Mouse (Mus musculus): ENCODE measurements around the gene I830077J02Rik. TPM values are rescaled to one million over a fixed set of nuclear protein-coding genes. Genes with fewer than 3 reads are reported as not detected.

Gene I830077J02Rik
- polyA plus RNA-seq, 1 experiment: 16.9 TPM

GRCm38 (mm10) chr3:105896811-105897210, 35.7 kb downstream of the I830077J02Rik start:
- Histone ChIP-seq H3K27ac (ENCODE audit: insufficient read depth, low read depth, low read length) (no peak overlapping the region), H3K4me3 (ENCODE audit: insufficient read depth, low read length) (no peak overlapping the region), H3K4me1 (ENCODE audit: control insufficient read depth, insufficient read depth, low read length) (peaks cover 65% of the 10 kb centered on the region)
- TF ChIP-seq POLR2A (IDR thresholded peaks at IDR 0.05; ENCODE audit: borderline replicate concordance, low read depth, low read length) (no peak), CTCF (IDR thresholded peaks at IDR 0.05; ENCODE audit: low read depth, low read length) (no peak)

GRCm38 (mm10) chr3:105894601-105895592, 37.6 kb downstream of the I830077J02Rik start:
- TF ChIP-seq POLR2A (IDR thresholded peaks at IDR 0.05; ENCODE audit: borderline replicate concordance, low read depth, low read length) (0 out of 2 replicates have a peak, but pooled peaks have one; percentile 41), CTCF (IDR thresholded peaks at IDR 0.05; ENCODE audit: low read depth, low read length) (peak; percentile 75)
- Histone ChIP-seq H3K27ac (ENCODE audit: insufficient read depth, low read depth, low read length) (peak overlapping the region; percentile 96), H3K4me1 (ENCODE audit: control insufficient read depth, insufficient read depth, low read length) (peaks cover 68% of the 10 kb centered on the region), H3K4me3 (ENCODE audit: insufficient read depth, low read length) (peak overlapping the region; percentile 31)

GRCm38 (mm10) chr3:105893941-105894391, 38.5 kb downstream of the I830077J02Rik start:
- Histone ChIP-seq H3K4me1 (ENCODE audit: control insufficient read depth, insufficient read depth, low read length) (peaks cover 60% of the 10 kb centered on the region), H3K4me3 (ENCODE audit: insufficient read depth, low read length) (peak overlapping the region; percentile 31), H3K27ac (ENCODE audit: insufficient read depth, low read depth, low read length) (peak overlapping the region; percentile 96)
- TF ChIP-seq POLR2A (IDR thresholded peaks at IDR 0.05; ENCODE audit: borderline replicate concordance, low read depth, low read length) (no peak), CTCF (IDR thresholded peaks at IDR 0.05; ENCODE audit: low read depth, low read length) (no peak)

- H3K27ac ChIP-seq (ENCODE audit: insufficient read depth, low read depth, low read length): peak overlapping the region; percentile 96
- TF ChIP-seq POLR2A (IDR thresholded peaks at IDR 0.05; ENCODE audit: borderline replicate concordance, low read depth, low read length) (no peak), CTCF (IDR thresholded peaks at IDR 0.05; ENCODE audit: low read depth, low read length) (no peak)
- H3K4me1 ChIP-seq (ENCODE audit: control insufficient read depth, insufficient read depth, low read length): peaks cover 55% of the 10 kb centered on the region
- peak overlapping the region; percentile 50 for H3K4me3 ChIP-seq (ENCODE audit: insufficient read depth, low read length)
Measured at GRCm38 (mm10) chr3:105892572-105893495, 39.6 kb downstream of the I830077J02Rik start.

GRCm38 (mm10) chr3:105891760-105892571, 40.5 kb downstream of the I830077J02Rik start:
- Histone ChIP-seq H3K4me3 (ENCODE audit: insufficient read depth, low read length) (peak overlapping the region; percentile 50), H3K4me1 (ENCODE audit: control insufficient read depth, insufficient read depth, low read length) (peaks cover 52% of the 10 kb centered on the region), H3K27ac (ENCODE audit: insufficient read depth, low read depth, low read length) (peak overlapping the region; percentile 96)
- no peak for TF ChIP-seq POLR2A (IDR thresholded peaks at IDR 0.05; ENCODE audit: borderline replicate concordance, low read depth, low read length)
- no peak for TF ChIP-seq CTCF (IDR thresholded peaks at IDR 0.05; ENCODE audit: low read depth, low read length)

- TF ChIP-seq CTCF (IDR thresholded peaks at IDR 0.05; ENCODE audit: low read depth, low read length) (no peak), POLR2A (IDR thresholded peaks at IDR 0.05; ENCODE audit: borderline replicate concordance, low read depth, low read length) (no peak)
- Histone ChIP-seq H3K4me1 (ENCODE audit: control insufficient read depth, insufficient read depth, low read length) (peaks cover 46% of the 10 kb centered on the region), H3K27ac (ENCODE audit: insufficient read depth, low read depth, low read length) (peak overlapping the region; percentile 96), H3K4me3 (ENCODE audit: insufficient read depth, low read length) (peak overlapping the region; percentile 24; the same call in 1 of the 2 replicates)
Measured at GRCm38 (mm10) chr3:105891141-105891540, 41.3 kb downstream of the I830077J02Rik start.

GRCm38 (mm10) chr3:105890220-105890619, 42.2 kb downstream of the I830077J02Rik start:
- Histone ChIP-seq H3K4me1 (ENCODE audit: control insufficient read depth, insufficient read depth, low read length) (peaks cover 39% of the 10 kb centered on the region), H3K4me3 (ENCODE audit: insufficient read depth, low read length) (no peak overlapping the region), H3K27ac (ENCODE audit: insufficient read depth, low read depth, low read length) (no peak overlapping the region)
- TF ChIP-seq CTCF (IDR thresholded peaks at IDR 0.05; ENCODE audit: low read depth, low read length): no peak
- TF ChIP-seq POLR2A (IDR thresholded peaks at IDR 0.05; ENCODE audit: borderline replicate concordance, low read depth, low read length): no peak

- Histone ChIP-seq H3K4me1 (ENCODE audit: control insufficient read depth, insufficient read depth, low read length) (peaks cover 32% of the 10 kb centered on the region), H3K27ac (ENCODE audit: insufficient read depth, low read depth, low read length) (no peak overlapping the region), H3K4me3 (ENCODE audit: insufficient read depth, low read length) (no peak overlapping the region)
- TF ChIP-seq POLR2A (IDR thresholded peaks at IDR 0.05; ENCODE audit: borderline replicate concordance, low read depth, low read length) (no peak), CTCF (IDR thresholded peaks at IDR 0.05; ENCODE audit: low read depth, low read length) (no peak)
Measured at GRCm38 (mm10) chr3:105888961-105889360, 43.5 kb downstream of the I830077J02Rik start.

Data from bone marrow macrophage, adult 2 months (primary cell).